Mouse (Mus musculus) embryo, embryonic 10 days (tissue): ENCODE measurements around the gene Bahcc1.

Experiments used
- DNase-seq: peaks from one replicate; pipeline ENCODE4 v3.0.0-alpha.2; 2015; ENCODE audit warnings: low spot score

Gene Bahcc1

GRCm38 (mm10) chr11:120228911-120229437, 3.8 kb upstream of the Bahcc1 start:
- DNase-seq = peak; percentile 56

- peak; percentile 67 for DNase-seq
Measured at GRCm38 (mm10) chr11:120229861-120230751, 2.6 kb upstream of the Bahcc1 start.

GRCm38 (mm10) chr11:120230841-120231370, 1.8 kb upstream of the Bahcc1 start:
- peak; percentile 56 for DNase-seq

GRCm38 (mm10) chr11:120231379-120231778, 1.4 kb upstream of the Bahcc1 start:
- DNase-seq = peak; percentile 100

- peak; percentile 55 for DNase-seq
Measured at GRCm38 (mm10) chr11:120233441-120234135, 841 bp downstream of the Bahcc1 start.

GRCm38 (mm10) chr11:120234136-120234775, 1.5 kb downstream of the Bahcc1 start:
- DNase-seq = peak; percentile 49

- DNase-seq = peak; percentile 78
Measured at GRCm38 (mm10) chr11:120234776-120235181, 2.0 kb downstream of the Bahcc1 start.

GRCm38 (mm10) chr11:120235385-120236113, 2.8 kb downstream of the Bahcc1 start:
- peak; percentile 80 for DNase-seq

- no peak for DNase-seq
Measured at GRCm38 (mm10) chr11:120236114-120236437, 3.3 kb downstream of the Bahcc1 start.

GRCm38 (mm10) chr11:120236438-120237165, 3.9 kb downstream of the Bahcc1 start:
- peak; percentile 82 for DNase-seq

- DNase-seq = peak; percentile 67
Measured at GRCm38 (mm10) chr11:120237166-120238131, 4.7 kb downstream of the Bahcc1 start.

- DNase-seq = peak; percentile 52
Measured at GRCm38 (mm10) chr11:120238306-120238705, 5.6 kb downstream of the Bahcc1 start.

GRCm38 (mm10) chr11:120238751-120239359, 6.1 kb downstream of the Bahcc1 start:
- peak; percentile 78 for DNase-seq

- peak; percentile 64 for DNase-seq
Measured at GRCm38 (mm10) chr11:120239581-120239991, 6.8 kb downstream of the Bahcc1 start.

GRCm38 (mm10) chr11:120240206-120240605, 7.5 kb downstream of the Bahcc1 start:
- DNase-seq = peak; percentile 94

GRCm38 (mm10) chr11:120240941-120241890, 8.5 kb downstream of the Bahcc1 start:
- DNase-seq = peak; percentile 77

GRCm38 (mm10) chr11:120241981-120242725, 9.4 kb downstream of the Bahcc1 start:
- DNase-seq = peak; percentile 59
